Comparison of ENCODE assay signal across 8 mouse cellular contexts in genomic region chr6:145210056-145210680, GRCm38 (mm10). TPM values are rescaled to one million over a fixed set of nuclear protein-coding genes. Genes with fewer than 3 reads are reported as not detected.
DNase-seq lines count a peak whose midpoint lies in the region; ATAC-seq and TF ChIP-seq lines count a peak whose summit lies in the region.

No protein-coding gene starts in this region.

- H3K27me3 ChIP-seq in heart, embryonic 14.5 days (ENCODE audit: control insufficient read depth, insufficient read depth, low read length), result 0 out of 2 replicates have a peak, but pooled peaks cover 3% of the 10 kb centered on the region

- no peaks in the 10 kb centered on the region for H3K9me3 ChIP-seq in heart, embryonic 14.5 days (ENCODE audit: control insufficient read depth, low read length)

- TF ChIP-seq CTCF in bone marrow, adult 2 months (IDR thresholded peaks at IDR 0.05; ENCODE audit: control insufficient read depth, insufficient read depth, low read length), result no peak

- ATAC-seq in heart, embryonic 14.5 days (ENCODE audit: insufficient number of reproducible peaks, insufficient read depth, low FRiP score, low read depth), result no peak
- peak; percentile 3; the same call in 1 of the 2 replicates for ATAC-seq in megakaryocyte-erythroid progenitor cell, adult 5-6 weeks (replicated peaks; ENCODE audit: low FRiP score, low TSS enrichment, poor library complexity, severe bottlenecking)
- ATAC-seq in monocyte, adult 5-6 weeks (replicated peaks; ENCODE audit: insufficient number of reproducible peaks, low FRiP score, low TSS enrichment, poor library complexity, severe bottlenecking), result no peak

- 34% methylated on average over 8 of the region's 8 CpGs for WGBS in heart, embryonic 14.5 days
- 32% methylated on average over 8 of the region's 8 CpGs for WGBS in bone marrow, adult 2 months

- H3K4me2 ChIP-seq in heart, embryonic 14.5 days (ENCODE audit: low read length), result peak overlapping the region; percentile 83

- DNase-seq in heart, adult 18-20 months, result no peak
- DNase-seq in forelimb bud, embryonic 11.5 days (ENCODE audit: low read depth, low spot score), result peak; percentile 9
- no peak for DNase-seq in gastrocnemius, postnatal 14 days
- DNase-seq in adrenal gland, postnatal 10 days, result no peak

- peak overlapping the region in 1 of 2 experiments; percentile 47; a peak in 2 of 4 replicates for H3K27ac ChIP-seq in heart, embryonic 14.5 days (replicated peaks in 1 of 2; ENCODE audit: control insufficient read depth in 1 of 2, insufficient read depth in 1 of 2, low read depth in 2 of 2, low read length in 2 of 2)
- H3K27ac ChIP-seq in bone marrow, adult 2 months (ENCODE audit: control insufficient read depth, insufficient read depth, low read depth, low read length, poor library complexity), result no peak overlapping the region

- H3K4me1 ChIP-seq in heart, embryonic 14.5 days (ENCODE audit: control insufficient read depth in 2 of 2, insufficient read depth in 2 of 2, low read length in 2 of 2), result peaks cover 0 to 12% of the 10 kb centered on the region in 2 experiments; a peak in 2 of 4 replicates
- no peaks in the 10 kb centered on the region; the same call in 1 of the 2 replicates for H3K4me1 ChIP-seq in bone marrow, adult 2 months (ENCODE audit: control insufficient read depth, insufficient read depth, low read length)

- H3K4me3 ChIP-seq in heart, embryonic 14.5 days (ENCODE audit: control insufficient read depth in 1 of 2, insufficient read depth in 1 of 2, low read depth in 1 of 2, low read length in 2 of 2), result peak overlapping the region; percentile 47 to 65
- H3K4me3 ChIP-seq in bone marrow, adult 2 months (replicated peaks; ENCODE audit: control insufficient read depth, low read depth, low read length), result peak overlapping the region; percentile 75

- no peak overlapping the region for H3K9ac ChIP-seq in heart, embryonic 14.5 days (ENCODE audit: low read length)

- intact Hi-C loops in gastrocnemius, postnatal 14 days (cut with DNase I; ENCODE audit: low total_unique reads), result no loop called here

- TF ChIP-seq POLR2A in bone marrow, adult 2 months (IDR thresholded peaks at IDR 0.05; ENCODE audit: borderline replicate concordance, control insufficient read depth, low read depth, low read length), result no peak

- peaks cover 13% of the 10 kb centered on the region; the same call in 1 of the 2 replicates for H3K36me3 ChIP-seq in heart, embryonic 14.5 days (ENCODE audit: control insufficient read depth, insufficient read depth, low read length)

RNA-seq across cellular contexts. Expression of gene Casc1, which starts 0.6 kb away (rescaled TPM):
- 0.14 and 0.62 TPM in 2 replicates for polyA plus RNA-seq in heart, embryonic 14.5 days (2014; fragmentation: Nextera tagmentation; extraction: Ambion mirVana)
- 1 to 10 TPM; 1.2 TPM for total RNA-seq in heart, adult 18-20 months (2021)
- polyA plus RNA-seq in bone marrow, adult 2 months (2011; ENCODE audit: insufficient read depth, insufficient read length, low replicate concordance, missing spikeins), result 1.3 and 2.3 TPM in 2 replicates
- 0.47 and 0.63 TPM in 2 replicates for total RNA-seq in megakaryocyte-erythroid progenitor cell, adult 5-6 weeks (2014; fragmentation: Nextera tagmentation)
- total RNA-seq in megakaryocyte-erythroid progenitor cell, adult 5-6 weeks (2017), result 0.08 and 2.6 TPM in 2 replicates
- under 1 TPM; 0.13 to 0.23 TPM for total RNA-seq in gastrocnemius, postnatal 14 days (2021)
- 1.7 to 3.1 TPM (median 2.9 TPM) in 3 replicates for total RNA-seq in monocyte, adult 5-6 weeks (2017)
- under 1 TPM; 0.27 to 0.79 TPM for total RNA-seq in adrenal gland, postnatal 10 days (2021)

RNA-seq across cellular contexts. Expression of gene Etfrf1, which starts 0.8 kb away (rescaled TPM):
- 64.8 and 67.6 TPM in 2 replicates for polyA plus RNA-seq in heart, embryonic 14.5 days (2014; fragmentation: Nextera tagmentation; extraction: Ambion mirVana)
- 100 to 1,000 TPM; 120 to 131 TPM for total RNA-seq in heart, adult 18-20 months (2021)
- 4.6 and 17.9 TPM in 2 replicates for polyA plus RNA-seq in bone marrow, adult 2 months (2011; ENCODE audit: insufficient read depth, insufficient read length, low replicate concordance, missing spikeins)
- total RNA-seq in megakaryocyte-erythroid progenitor cell, adult 5-6 weeks (2014; fragmentation: Nextera tagmentation), result 13.1 and 27.7 TPM in 2 replicates
- 10.7 and 35.6 TPM in 2 replicates for total RNA-seq in megakaryocyte-erythroid progenitor cell, adult 5-6 weeks (2017)
- total RNA-seq in gastrocnemius, postnatal 14 days (2021), result 10 to 100 TPM; 60.2 to 66.6 TPM
- total RNA-seq in monocyte, adult 5-6 weeks (2017), result 18.3 to 22.7 TPM (median 19.3 TPM) in 3 replicates
- total RNA-seq in adrenal gland, postnatal 10 days (2021), result 100 to 1,000 TPM; 143 to 163 TPM

RNA-seq across cellular contexts. Expression of gene Kras, which starts 39.9 kb away (rescaled TPM):
- polyA plus RNA-seq in heart, embryonic 14.5 days (2014; fragmentation: Nextera tagmentation; extraction: Ambion mirVana), result 42.8 and 46.3 TPM in 2 replicates
- total RNA-seq in heart, adult 18-20 months (2021), result 10 to 100 TPM; 35.0 to 37.7 TPM
- 29.6 and 37.4 TPM in 2 replicates for polyA plus RNA-seq in bone marrow, adult 2 months (2011; ENCODE audit: insufficient read depth, insufficient read length, low replicate concordance, missing spikeins)
- 29.6 and 36.8 TPM in 2 replicates for total RNA-seq in megakaryocyte-erythroid progenitor cell, adult 5-6 weeks (2014; fragmentation: Nextera tagmentation)
- 27.7 and 28.0 TPM in 2 replicates for total RNA-seq in megakaryocyte-erythroid progenitor cell, adult 5-6 weeks (2017)
- 10 to 100 TPM; 18.1 to 19.7 TPM for total RNA-seq in gastrocnemius, postnatal 14 days (2021)
- total RNA-seq in monocyte, adult 5-6 weeks (2017), result 80.5 to 105 TPM (median 99.5 TPM) in 3 replicates
- total RNA-seq in adrenal gland, postnatal 10 days (2021), result 10 to 100 TPM; 44.5 to 47.7 TPM
